Mouse (Mus musculus): ENCODE measurements around the gene Gcn1l1. TPM values are rescaled to one million over a fixed set of nuclear protein-coding genes. Genes with fewer than 3 reads are reported as not detected.

Gcn1l1 gene
- polyA plus RNA-seq, 1 experiment from 2014 or later, result 97.6 TPM

- in situ Hi-C loops (cut with MboI; ENCODE audit: low pct_unique_long_range_greater_than_20kb), result no loop called here
- TF ChIP-seq CTCF (IDR thresholded peaks at IDR 0.05), result no peak
- no peak for ATAC-seq
- CTCF ChIA-PET, result interaction anchor here (0.9 to 1.0 kb wide), 2 partner anchors 9 to 25 kb away, joined by 3 to 5 read pairs; no protein-coding TSS in a partner anchor
- no peak for DNase-seq (ENCODE audit: low read depth, low spot score)
- POLR2A ChIA-PET, result no interaction called here
- no peaks in the 10 kb centered on the region for H3K27me3 ChIP-seq
These were observed 70.5 kb downstream of the Gcn1l1 start for GRCm38 (mm10) chr5:115635536-115635935.

GRCm38 (mm10) chr5:115644192-115644591, 79.1 kb downstream of the Gcn1l1 start:
- ChIA-PET CTCF (interaction anchor here (0.7 to 3.2 kb wide), 5 partner anchors 9 to 110 kb away, joined by 3 to 12 read pairs (median 5); no protein-coding TSS in a partner anchor), POLR2A (interaction anchor here (1.1 to 1.6 kb wide), 3 partner anchors 11 to 152 kb away, joined by 3 to 6 read pairs (median 3); partner anchors contain the start of gene Rab35)
- no peak for DNase-seq (ENCODE audit: low read depth, low spot score)
- no peak for TF ChIP-seq CTCF (IDR thresholded peaks at IDR 0.05)
- no peaks in the 10 kb centered on the region for H3K27me3 ChIP-seq
- no peak for ATAC-seq
- in situ Hi-C loops (cut with MboI; ENCODE audit: low pct_unique_long_range_greater_than_20kb), result no loop called here

GRCm38 (mm10) chr5:115648876-115649275, 83.8 kb downstream of the Gcn1l1 start:
- H3K27me3 ChIP-seq, result no peaks in the 10 kb centered on the region
- no peak for TF ChIP-seq CTCF (IDR thresholded peaks at IDR 0.05)
- DNase-seq (ENCODE audit: low read depth, low spot score) (no peak), ATAC-seq (peak; percentile 62)
- ChIA-PET POLR2A (interaction anchor here (0.6 to 1.4 kb wide), 2 partner anchors 17 to 62 kb away, joined by 3 read pairs; partner anchors contain the start of gene Rab35), CTCF (no interaction called here)
- in situ Hi-C loops (cut with MboI; ENCODE audit: low pct_unique_long_range_greater_than_20kb), result no loop called here

- POLR2A ChIA-PET, result interaction anchor here (1.0 to 1.4 kb wide), 2 partner anchors 16 to 198 kb away, joined by 3 to 4 read pairs; no protein-coding TSS in a partner anchor
- ATAC-seq (no peak), DNase-seq (ENCODE audit: low read depth, low spot score) (no peak)
- CTCF ChIA-PET, result interaction anchor here (1.3 kb wide), 1 partner anchor 16 kb away, joined by 3 read pairs; no protein-coding TSS in a partner anchor
- H3K27me3 ChIP-seq, result no peaks in the 10 kb centered on the region
- TF ChIP-seq CTCF (IDR thresholded peaks at IDR 0.05), result no peak
- in situ Hi-C loops (cut with MboI; ENCODE audit: low pct_unique_long_range_greater_than_20kb), result no loop called here
These were observed 84.6 kb downstream of the Gcn1l1 start for GRCm38 (mm10) chr5:115649699-115650098.

GRCm38 (mm10) chr5:115650885-115651284, 85.8 kb downstream of the Gcn1l1 start:
- DNase-seq (ENCODE audit: low read depth, low spot score) (no peak), ATAC-seq (no peak)
- TF ChIP-seq CTCF (IDR thresholded peaks at IDR 0.05), result no peak
- in situ Hi-C loops (cut with MboI; ENCODE audit: low pct_unique_long_range_greater_than_20kb), result no loop called here
- POLR2A ChIA-PET, result interaction anchor here (1.0 to 1.4 kb wide), 2 partner anchors 17 to 197 kb away, joined by 3 to 4 read pairs; no protein-coding TSS in a partner anchor
- CTCF ChIA-PET, result interaction anchor here (1.3 kb wide), 1 partner anchor 17 kb away, joined by 3 read pairs; no protein-coding TSS in a partner anchor
- H3K27me3 ChIP-seq, result no peaks in the 10 kb centered on the region

GRCm38 (mm10) chr5:115651821-115652220, 86.8 kb downstream of the Gcn1l1 start:
- ATAC-seq (no peak), DNase-seq (ENCODE audit: low read depth, low spot score) (no peak)
- CTCF ChIA-PET, result interaction anchor here (1.1 to 2.9 kb wide), 4 partner anchors 9 to 78 kb away, joined by 4 to 17 read pairs (median 8); partner anchors contain the start of gene Bicdl1
- H3K27me3 ChIP-seq, result no peaks in the 10 kb centered on the region
- POLR2A ChIA-PET, result interaction anchor here (1.2 to 1.4 kb wide), 2 partner anchors 9 to 13 kb away, joined by 3 to 5 read pairs; no protein-coding TSS in a partner anchor
- in situ Hi-C loops (cut with MboI; ENCODE audit: low pct_unique_long_range_greater_than_20kb), result no loop called here
- TF ChIP-seq CTCF (IDR thresholded peaks at IDR 0.05), result no peak

GRCm38 (mm10) chr5:115652681-115653575, 87.9 kb downstream of the Gcn1l1 start:
- POLR2A ChIA-PET, result interaction anchor here (1.0 to 1.4 kb wide), 5 partner anchors 10 to 21 kb away, joined by 3 to 5 read pairs (median 3); partner anchors contain the start of gene Rab35
- in situ Hi-C loops (cut with MboI; ENCODE audit: low pct_unique_long_range_greater_than_20kb), result no loop called here
- DNase-seq (ENCODE audit: low read depth, low spot score) (peak; percentile 98), ATAC-seq (peak; percentile 97)
- TF ChIP-seq CTCF (IDR thresholded peaks at IDR 0.05), result no peak
- H3K27me3 ChIP-seq, result no peaks in the 10 kb centered on the region
- CTCF ChIA-PET, result interaction anchor here (0.7 to 2.9 kb wide), 15 partner anchors 8 to 92 kb away, joined by 3 to 17 read pairs (median 4); partner anchors contain the start of gene Bicdl1

- ChIA-PET POLR2A (interaction anchor here (1.2 to 1.4 kb wide), 2 partner anchors 20 to 22 kb away, joined by 3 to 4 read pairs; partner anchors contain the start of gene Rab35), CTCF (interaction anchor here (1.4 to 2.9 kb wide), 8 partner anchors 11 to 79 kb away, joined by 3 to 17 read pairs (median 6); partner anchors contain the start of gene Bicdl1)
- no peak for TF ChIP-seq CTCF (IDR thresholded peaks at IDR 0.05)
- ATAC-seq (no peak), DNase-seq (ENCODE audit: low read depth, low spot score) (no peak)
- in situ Hi-C loops (cut with MboI; ENCODE audit: low pct_unique_long_range_greater_than_20kb), result no loop called here
- H3K27me3 ChIP-seq, result no peaks in the 10 kb centered on the region
These were observed 88.7 kb downstream of the Gcn1l1 start for GRCm38 (mm10) chr5:115653776-115654175.

GRCm38 (mm10) chr5:115656677-115657076, 91.6 kb downstream of the Gcn1l1 start:
- in situ Hi-C loops (cut with MboI; ENCODE audit: low pct_unique_long_range_greater_than_20kb), result no loop called here
- POLR2A ChIA-PET, result interaction anchor here (1.0 kb wide), 1 partner anchor 74 kb away, joined by 3 read pairs; no protein-coding TSS in a partner anchor
- DNase-seq (ENCODE audit: low read depth, low spot score), result no peak
- no peak for ATAC-seq
- no peaks in the 10 kb centered on the region for H3K27me3 ChIP-seq
- CTCF ChIA-PET, result interaction anchor here (0.8 to 1.2 kb wide), 3 partner anchors 12 to 49 kb away, joined by 3 read pairs; no protein-coding TSS in a partner anchor
- TF ChIP-seq CTCF (IDR thresholded peaks at IDR 0.05), result no peak

- no peak for TF ChIP-seq CTCF (IDR thresholded peaks at IDR 0.05)
- ChIA-PET POLR2A (interaction anchor here (1.0 to 1.3 kb wide), 3 partner anchors 10 to 75 kb away, joined by 3 to 5 read pairs (median 4); no protein-coding TSS in a partner anchor), CTCF (interaction anchor here (0.8 to 1.2 kb wide), 4 partner anchors 11 to 48 kb away, joined by 3 read pairs; no protein-coding TSS in a partner anchor)
- in situ Hi-C loops (cut with MboI; ENCODE audit: low pct_unique_long_range_greater_than_20kb), result no loop called here
- ATAC-seq (no peak), DNase-seq (ENCODE audit: low read depth, low spot score) (no peak)
- H3K27me3 ChIP-seq, result no peaks in the 10 kb centered on the region
These were observed 92.2 kb downstream of the Gcn1l1 start for GRCm38 (mm10) chr5:115657234-115657633.
